Mouse (Mus musculus): ENCODE results near the gene Gpr156. TPM values are rescaled to one million over a fixed set of nuclear protein-coding genes. Genes with fewer than 3 reads are reported as not detected.
"Not testable (repeated sequence)": the region's sequence is repeated elsewhere in the genome, so short reads cannot be mapped to it uniquely, and the experiment has no call there.

The Gpr156 gene
- polyA plus RNA-seq, 1 experiment from 2014 or later = 7.8 TPM

DNA sequence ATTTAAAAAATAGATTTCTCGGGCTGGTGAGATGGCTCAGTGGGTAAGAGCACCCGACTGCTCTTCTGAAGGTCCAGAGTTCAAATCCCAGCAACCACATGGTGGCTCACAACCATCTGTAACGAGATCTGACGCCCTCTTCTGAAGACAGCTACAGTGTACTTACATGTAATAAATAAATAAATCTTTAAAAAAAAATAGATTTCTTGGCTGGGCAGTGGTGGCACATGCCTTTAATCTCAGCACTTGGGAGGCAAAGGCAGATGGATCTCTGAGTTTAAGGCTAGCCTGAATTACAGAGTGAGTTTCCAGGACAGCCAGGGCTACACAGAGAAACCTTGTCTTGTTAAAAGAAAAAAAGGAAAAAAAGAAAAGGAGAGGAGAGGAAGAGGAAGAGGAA is 46.4 kb downstream of the Gpr156 start:
- H3K27me3 ChIP-seq (ENCODE audit: control insufficient read depth, insufficient read depth, low read length); H3K4me2 ChIP-seq (ENCODE audit: low read depth); H3K9ac ChIP-seq (ENCODE audit: low read length); H3K36me3 ChIP-seq (ENCODE audit: control insufficient read depth, insufficient read depth, low read length); ATAC-seq (ENCODE audit: insufficient read depth, low FRiP score, low TSS enrichment); H3K4me3 ChIP-seq (ENCODE audit: low read depth, low read length); DNase-seq (ENCODE audit: low spot score); H3K9me3 ChIP-seq (ENCODE audit: control insufficient read depth, low read length): not testable (repeated sequence)
- 82% methylated on average over 4 of the region's 4 CpGs for WGBS
- peaks cover 22% of the 10 kb centered on the region for H3K4me1 ChIP-seq (ENCODE audit: control insufficient read depth, insufficient read depth, low read length)
- peak overlapping the region; percentile 90 for H3K27ac ChIP-seq (ENCODE audit: low read depth, low read length)

DNA sequence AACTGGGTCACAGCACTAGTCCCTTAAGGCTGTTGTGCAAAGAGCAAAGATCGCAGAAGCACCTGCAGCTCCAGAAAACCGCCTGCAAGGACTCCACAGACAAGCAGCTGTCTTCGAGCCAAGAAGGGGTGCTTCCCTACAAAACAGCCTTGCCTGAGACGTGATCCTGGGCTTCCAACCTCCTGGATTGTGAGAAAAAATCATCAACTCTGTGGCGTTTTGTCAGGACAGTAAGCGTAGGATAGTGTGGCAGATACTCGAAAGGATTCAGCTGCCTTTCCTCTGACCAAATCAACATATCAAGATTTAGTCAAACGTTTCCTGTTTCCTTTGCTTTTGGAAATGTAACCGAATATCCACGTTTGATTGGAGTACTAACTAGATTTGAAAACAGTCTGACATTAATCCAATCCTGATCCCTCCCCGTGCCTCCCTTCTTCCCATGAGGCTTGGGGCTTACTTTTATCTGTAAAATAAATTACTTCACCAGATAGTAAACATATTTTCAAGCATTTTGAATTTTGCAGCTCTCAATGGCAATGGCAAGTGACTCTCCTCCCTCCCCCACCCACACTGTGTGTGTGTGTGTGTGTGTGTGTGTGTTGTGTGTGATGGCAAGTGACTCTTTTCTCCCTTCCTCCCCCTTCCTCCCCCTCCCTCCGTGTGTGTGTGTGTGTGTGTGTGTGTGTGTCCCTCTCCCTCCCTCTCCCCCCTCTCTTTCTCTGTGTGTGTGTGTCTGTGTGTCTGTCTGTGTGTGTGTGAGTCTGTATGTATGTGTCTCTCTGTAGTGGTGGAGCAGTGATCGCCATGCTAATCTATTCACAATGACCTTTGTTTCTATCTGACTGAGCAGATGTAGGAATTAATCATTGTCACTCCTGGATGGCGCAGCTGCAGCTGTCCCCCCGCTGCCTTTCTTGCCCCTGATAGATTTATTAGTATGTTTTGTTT is 47.3 kb downstream of the Gpr156 start:
- Histone ChIP-seq H3K4me3 (ENCODE audit: low read depth, low read length) (no peak overlapping the region), H3K27me3 (ENCODE audit: control insufficient read depth, insufficient read depth, low read length) (no peaks in the 10 kb centered on the region), H3K9me3 (ENCODE audit: control insufficient read depth, low read length) (no peaks in the 10 kb centered on the region), H3K4me1 (ENCODE audit: control insufficient read depth, insufficient read depth, low read length) (peaks cover 22% of the 10 kb centered on the region), H3K36me3 (ENCODE audit: control insufficient read depth, insufficient read depth, low read length) (no peaks in the 10 kb centered on the region), H3K27ac (ENCODE audit: low read depth, low read length) (peak overlapping the region; percentile 90), H3K4me2 (ENCODE audit: low read depth) (no peak overlapping the region), H3K9ac (ENCODE audit: low read length) (0 out of 2 replicates have a peak overlapping the region, but pooled peaks have one; percentile 24)
- WGBS = 29% methylated on average over 15 of the region's 15 CpGs
- DNase-seq (ENCODE audit: low spot score) (peak; percentile 76), ATAC-seq (ENCODE audit: insufficient read depth, low FRiP score, low TSS enrichment) (peak; percentile 95)

GRCm38 (mm10) chr16:37964380-37965070 is 48.2 kb downstream of the Gpr156 start:
- no peak overlapping the region for H3K4me3 ChIP-seq (ENCODE audit: low read depth, low read length)
- no peak overlapping the region for H3K4me2 ChIP-seq (ENCODE audit: low read depth)
- no peaks in the 10 kb centered on the region for H3K9me3 ChIP-seq (ENCODE audit: control insufficient read depth, low read length)
- peak overlapping the region; percentile 87 for H3K27ac ChIP-seq (ENCODE audit: low read depth, low read length)
- H3K36me3 ChIP-seq (ENCODE audit: control insufficient read depth, insufficient read depth, low read length) = no peaks in the 10 kb centered on the region
- no peak overlapping the region for H3K9ac ChIP-seq (ENCODE audit: low read length)
- WGBS = 23% methylated on average over 4 of the region's 4 CpGs
- ATAC-seq (ENCODE audit: insufficient read depth, low FRiP score, low TSS enrichment) = peak; percentile 24; the same call in 1 of the 2 replicates
- peaks cover 22% of the 10 kb centered on the region for H3K4me1 ChIP-seq (ENCODE audit: control insufficient read depth, insufficient read depth, low read length)
- peak; percentile 24 for DNase-seq (ENCODE audit: low spot score)
- no peaks in the 10 kb centered on the region for H3K27me3 ChIP-seq (ENCODE audit: control insufficient read depth, insufficient read depth, low read length)

- Histone ChIP-seq H3K27me3 (ENCODE audit: control insufficient read depth, insufficient read depth, low read length) (no peaks in the 10 kb centered on the region), H3K4me3 (ENCODE audit: low read depth, low read length) (no peak overlapping the region), H3K27ac (ENCODE audit: low read depth, low read length) (no peak overlapping the region), H3K36me3 (ENCODE audit: control insufficient read depth, insufficient read depth, low read length) (no peaks in the 10 kb centered on the region), H3K4me2 (ENCODE audit: low read depth) (no peak overlapping the region), H3K4me1 (ENCODE audit: control insufficient read depth, insufficient read depth, low read length) (peaks cover 22% of the 10 kb centered on the region), H3K9me3 (ENCODE audit: control insufficient read depth, low read length) (no peaks in the 10 kb centered on the region), H3K9ac (ENCODE audit: low read length) (no peak overlapping the region)
- WGBS = 89% methylated on average over 7 of the region's 7 CpGs
- no peak for ATAC-seq (ENCODE audit: insufficient read depth, low FRiP score, low TSS enrichment)
- no peak for DNase-seq (ENCODE audit: low spot score)
These were observed 50.6 kb downstream of the Gpr156 start for GRCm38 (mm10) chr16:37966871-37967270.

GRCm38 (mm10) chr16:37967415-37967814 is 51.1 kb downstream of the Gpr156 start:
- DNase-seq (ENCODE audit: low spot score) = no peak
- no peak for ATAC-seq (ENCODE audit: insufficient read depth, low FRiP score, low TSS enrichment)
- Histone ChIP-seq H3K4me2 (ENCODE audit: low read depth) (no peak overlapping the region), H3K9ac (ENCODE audit: low read length) (no peak overlapping the region), H3K36me3 (ENCODE audit: control insufficient read depth, insufficient read depth, low read length) (no peaks in the 10 kb centered on the region), H3K4me3 (ENCODE audit: low read depth, low read length) (no peak overlapping the region), H3K27me3 (ENCODE audit: control insufficient read depth, insufficient read depth, low read length) (no peaks in the 10 kb centered on the region), H3K27ac (ENCODE audit: low read depth, low read length) (no peak overlapping the region), H3K9me3 (ENCODE audit: control insufficient read depth, low read length) (no peaks in the 10 kb centered on the region), H3K4me1 (ENCODE audit: control insufficient read depth, insufficient read depth, low read length) (peaks cover 22% of the 10 kb centered on the region)
- WGBS = 70% methylated on average over 2 of the region's 2 CpGs

DNA sequence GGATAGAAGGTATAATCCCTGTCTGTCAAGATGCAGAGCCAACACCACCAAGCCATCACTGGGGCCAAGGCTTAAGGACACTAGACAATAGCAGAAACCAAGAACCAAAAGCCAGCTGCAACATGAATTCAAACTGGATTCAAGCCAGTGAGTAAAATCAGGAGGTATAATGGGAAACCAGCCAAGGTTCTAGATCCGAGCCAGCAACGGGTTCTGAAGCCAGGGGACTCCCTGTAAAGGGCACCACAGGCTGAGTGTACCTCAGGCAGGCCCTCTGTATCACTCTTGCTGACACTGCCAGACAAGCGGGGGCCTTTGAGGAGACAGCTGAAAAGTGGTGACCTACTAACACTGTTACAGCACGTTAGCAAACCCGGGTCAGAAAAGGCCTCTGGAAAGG is 55.2 kb downstream of the Gpr156 start:
- Histone ChIP-seq H3K4me1 (ENCODE audit: control insufficient read depth, insufficient read depth, low read length) (peaks cover 2% of the 10 kb centered on the region; the same call in 1 of the 2 replicates), H3K4me3 (ENCODE audit: low read depth, low read length) (no peak overlapping the region), H3K27me3 (ENCODE audit: control insufficient read depth, insufficient read depth, low read length) (no peaks in the 10 kb centered on the region), H3K27ac (ENCODE audit: low read depth, low read length) (no peak overlapping the region), H3K9ac (ENCODE audit: low read length) (no peak overlapping the region), H3K4me2 (ENCODE audit: low read depth) (no peak overlapping the region), H3K36me3 (ENCODE audit: control insufficient read depth, insufficient read depth, low read length) (no peaks in the 10 kb centered on the region), H3K9me3 (ENCODE audit: control insufficient read depth, low read length) (no peaks in the 10 kb centered on the region)
- ATAC-seq (ENCODE audit: insufficient read depth, low FRiP score, low TSS enrichment) = no peak
- DNase-seq (ENCODE audit: low spot score) = no peak
- WGBS = 61% methylated on average over 5 of the region's 5 CpGs

GRCm38 (mm10) chr16:37972357-37972756 is 56.1 kb downstream of the Gpr156 start:
- no peak overlapping the region for H3K27ac ChIP-seq (ENCODE audit: low read depth, low read length)
- 66% methylated on average over 8 of the region's 8 CpGs for WGBS
- H3K9ac ChIP-seq (ENCODE audit: low read length) = no peak overlapping the region
- no peaks in the 10 kb centered on the region for H3K27me3 ChIP-seq (ENCODE audit: control insufficient read depth, insufficient read depth, low read length)
- peaks cover 2% of the 10 kb centered on the region; the same call in 1 of the 2 replicates for H3K4me1 ChIP-seq (ENCODE audit: control insufficient read depth, insufficient read depth, low read length)
- H3K4me3 ChIP-seq (ENCODE audit: low read depth, low read length) = no peak overlapping the region
- no peaks in the 10 kb centered on the region for H3K9me3 ChIP-seq (ENCODE audit: control insufficient read depth, low read length)
- no peak overlapping the region for H3K4me2 ChIP-seq (ENCODE audit: low read depth)
- DNase-seq (ENCODE audit: low spot score) = no peak
- no peak for ATAC-seq (ENCODE audit: insufficient read depth, low FRiP score, low TSS enrichment)
- H3K36me3 ChIP-seq (ENCODE audit: control insufficient read depth, insufficient read depth, low read length) = no peaks in the 10 kb centered on the region

DNA sequence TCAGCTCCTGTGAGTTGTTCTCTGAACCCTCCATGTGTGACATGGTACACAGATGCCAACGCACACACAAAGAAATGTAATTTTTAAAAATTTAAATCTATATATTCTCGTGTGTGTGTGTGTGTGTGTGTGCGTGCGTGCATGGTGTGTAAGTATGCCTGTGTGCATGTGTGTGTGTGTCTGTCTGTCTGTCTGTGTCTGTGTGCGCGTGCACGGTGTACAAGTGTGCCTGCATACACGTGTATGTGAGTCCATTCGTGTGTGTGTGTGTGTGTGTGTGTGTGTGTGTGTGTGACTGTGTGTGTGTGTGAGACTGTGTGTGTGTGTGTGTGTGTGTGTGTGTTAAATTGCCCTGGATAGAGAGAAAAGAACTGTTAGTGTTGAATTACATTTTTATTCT is 56.9 kb downstream of the Gpr156 start:
- DNase-seq (ENCODE audit: low spot score); ATAC-seq (ENCODE audit: insufficient read depth, low FRiP score, low TSS enrichment); H3K27me3 ChIP-seq (ENCODE audit: control insufficient read depth, insufficient read depth, low read length); H3K4me1 ChIP-seq (ENCODE audit: control insufficient read depth, insufficient read depth, low read length); H3K27ac ChIP-seq (ENCODE audit: low read depth, low read length); H3K4me3 ChIP-seq (ENCODE audit: low read depth, low read length); H3K9ac ChIP-seq (ENCODE audit: low read length); H3K36me3 ChIP-seq (ENCODE audit: control insufficient read depth, insufficient read depth, low read length); H3K4me2 ChIP-seq (ENCODE audit: low read depth); H3K9me3 ChIP-seq (ENCODE audit: control insufficient read depth, low read length): not testable (repeated sequence)
- 89% methylated on average over 9 of the region's 9 CpGs for WGBS
